Mouse (Mus musculus) kidney, postnatal 36 days (tissue): ENCODE measurements around the gene Mrps30.
"Not testable (repeated sequence)": the region's sequence is repeated elsewhere in the genome, so short reads cannot be mapped to it uniquely, and the experiment has no call there.

Source experiments
- DNase-seq, 2 experiments: peaks; one replicate each; pipeline ENCODE4 v3.0.0; 2021 to 2022; ENCODE audit warnings: mixed read lengths in 2 of 2

Mrps30 gene

GRCm38 (mm10) chr13:118386511-118387447 is at the start of gene Mrps30, which contains the start of gene B430218F22Rik:
Mrps30 (minus strand) TSS chr13:118387252.
B430218F22Rik (plus strand) TSS chr13:118386630.
- peak; percentile 96 to 98 for DNase-seq

GRCm38 (mm10) chr13:118420847-118421246 is 33.8 kb upstream of the Mrps30 start:
- DNase-seq, result no peak

- no peak for DNase-seq
These were observed 33.4 kb upstream of the Mrps30 start for GRCm38 (mm10) chr13:118420408-118420807.

- no peak for DNase-seq
These were observed 31.1 kb upstream of the Mrps30 start for GRCm38 (mm10) chr13:118418163-118418562.

- DNase-seq, result no peak
These were observed 24.4 kb upstream of the Mrps30 start for GRCm38 (mm10) chr13:118411297-118411992.

- DNase-seq, result peak in 1 of 2 experiments; percentile 20
These were observed 16.5 kb upstream of the Mrps30 start for GRCm38 (mm10) chr13:118403544-118403943.

GRCm38 (mm10) chr13:118400340-118400739 is 13.3 kb upstream of the Mrps30 start:
- DNase-seq, result no peak

GRCm38 (mm10) chr13:118395803-118396202 is 8.8 kb upstream of the Mrps30 start:
- DNase-seq, result no peak

GRCm38 (mm10) chr13:118387448-118387801 is 373 bp upstream of the Mrps30 start:
- not testable (repeated sequence) for DNase-seq

GRCm38 (mm10) chr13:118380381-118380780 is 6.7 kb downstream of the Mrps30 start:
- peak in 1 of 2 experiments; percentile 5 for DNase-seq

GRCm38 (mm10) chr13:118379155-118379554 is 7.9 kb downstream of the Mrps30 start:
- DNase-seq, result peak; percentile 52 to 82

GRCm38 (mm10) chr13:118372871-118373270 is 14.2 kb downstream of the Mrps30 start:
- DNase-seq, result no peak

GRCm38 (mm10) chr13:118365774-118366173 is 21.3 kb downstream of the Mrps30 start:
- no peak for DNase-seq

GRCm38 (mm10) chr13:118363342-118363741 is 23.7 kb downstream of the Mrps30 start:
- DNase-seq, result no peak

GRCm38 (mm10) chr13:118350870-118351269 is 36.2 kb downstream of the Mrps30 start:
- no peak for DNase-seq

GRCm38 (mm10) chr13:118350257-118350656 is 36.8 kb downstream of the Mrps30 start:
- DNase-seq, result no peak
